Mouse (Mus musculus) intestine, embryonic 16.5 days (tissue): Measurements from ENCODE around the gene Ankdd1b. TPM values are rescaled to one million over a fixed set of nuclear protein-coding genes. Genes with fewer than 3 reads are reported as not detected.

Source experiments
- ATAC-seq: fragments of 200-750 bp; cut with Nextera tagmentation; 2 replicates; pipeline ENCODE4 v1.8.0; 2017; ENCODE audit warnings: moderate TSS enrichment, moderate library complexity
- H3K27ac ChIP-seq: fragments of 300-500 bp; sonication (generic); 2 replicates; pipeline ENCODE4 v1.5.1; 2014; ENCODE audit warnings: mild to moderate bottlenecking, low read length
- H3K27me3 ChIP-seq: fragments of 300-500 bp; sonication (generic); replicated peaks from 2 replicates; pipeline ENCODE4 v1.6.1; 2014; ENCODE audit warnings: low read length, control low read depth, mixed read lengths; ENCODE audit not compliant: control insufficient read depth, insufficient read depth
- H3K36me3 ChIP-seq: fragments of 300-500 bp; sonication (generic); 2 replicates; pipeline ENCODE4 v1.6.1; 2014; ENCODE audit warnings: low read length, control low read depth; ENCODE audit not compliant: control insufficient read depth, insufficient read depth
- H3K4me1 ChIP-seq: fragments of 300-500 bp; sonication (generic); 2 replicates; pipeline ENCODE4 v1.6.1; 2014; ENCODE audit warnings: low read length, control low read depth, mixed read lengths; ENCODE audit not compliant: control insufficient read depth, insufficient read depth
- H3K4me2 ChIP-seq: fragments of 300-500 bp; sonication (generic); 2 replicates; pipeline ENCODE4 v1.6.1; 2014; ENCODE audit warnings: low read depth, low read length, control low read depth
- H3K4me3 ChIP-seq: fragments of 300-500 bp; sonication (generic); 2 replicates; pipeline ENCODE4 v1.5.1; 2014; ENCODE audit warnings: mild to moderate bottlenecking, low read length
- H3K9ac ChIP-seq: fragments of 300-500 bp; sonication (generic); 2 replicates; pipeline ENCODE4 v1.6.1; 2014; ENCODE audit warnings: low read depth, low read length
- H3K9me3 ChIP-seq: fragments of 300-500 bp; sonication (generic); 2 replicates; pipeline ENCODE4 v1.6.1; 2016; ENCODE audit warnings: low read length, control low read depth; ENCODE audit not compliant: control insufficient read depth
- whole genome bisulfite sequencing: fragments of 180-500 bp; shearing (Covaris S2); extraction: QIAGEN DNeasy Blood & Tissue Kit; methylation state at CpG from one replicate; pipeline ENCODE4 v1.1.7; 2014; 5-methylcytosine and 5-hydroxymethylcytosine counted together
- polyA plus RNA-seq: library from polyadenylated mRNA; unstranded; fragments of >200 nt; fragmentation: Nextera tagmentation; extraction: Ambion mirVana; gene quantifications from 2 replicates; pipeline ENCODE4 v1.2.1, GENCODE M21; 2015

The Ankdd1b gene
- polyA plus RNA-seq, 1 experiment from 2014 or later, result 0.26 TPM

DNA sequence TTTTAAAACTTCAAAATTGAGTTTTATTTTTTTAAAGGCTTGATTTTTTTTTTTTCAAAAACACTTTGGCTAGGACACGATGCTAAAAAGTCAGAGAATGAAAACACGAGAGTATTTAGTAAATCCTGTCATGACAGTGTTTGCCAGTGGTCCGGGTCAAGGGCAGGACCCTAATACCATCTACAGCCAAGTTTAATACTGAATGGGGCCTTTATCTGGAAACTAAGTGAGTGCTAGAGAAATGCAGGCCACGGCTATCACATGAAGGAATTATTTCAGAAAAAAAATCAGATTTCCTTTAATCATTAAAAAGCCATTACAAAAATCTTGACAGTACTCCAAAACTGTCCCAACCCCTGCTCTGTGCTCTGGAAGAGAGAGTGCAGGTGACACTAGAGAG, 34.7 kb upstream of the Ankdd1b start:
- Histone ChIP-seq H3K4me1 (peaks cover 3% of the 10 kb centered on the region; the same call in 1 of the 2 replicates), H3K4me3 (no peak overlapping the region), H3K36me3 (no peaks in the 10 kb centered on the region), H3K4me2 (no peak overlapping the region), H3K9me3 (no peaks in the 10 kb centered on the region), H3K27me3 (no peaks in the 10 kb centered on the region), H3K27ac (no peak overlapping the region), H3K9ac (no peak overlapping the region)
- ATAC-seq, result no peak
- 74% methylated on average over 4 of the region's 4 CpGs for WGBS

DNA sequence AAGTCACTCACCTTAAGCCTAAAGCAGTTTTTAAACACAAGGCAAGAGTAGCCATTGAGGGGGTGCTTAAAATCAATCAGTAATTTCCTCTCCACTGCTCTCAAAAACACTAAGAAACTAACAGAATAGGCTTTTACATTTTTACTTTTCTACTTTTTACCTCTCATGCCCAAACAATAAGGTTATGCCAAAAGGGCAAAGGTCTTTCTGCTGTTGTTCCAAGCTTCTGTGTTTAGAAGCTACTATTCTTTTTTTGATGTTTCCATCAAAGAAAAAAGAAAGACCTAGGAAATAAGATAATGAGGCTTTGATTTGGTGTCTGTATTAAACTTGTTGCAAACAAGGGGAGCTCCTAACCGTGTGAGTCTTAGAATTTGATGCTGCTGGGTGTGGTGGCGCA, 28.9 kb upstream of the Ankdd1b start:
- Histone ChIP-seq H3K36me3 (no peaks in the 10 kb centered on the region), H3K4me2 (no peak overlapping the region), H3K9me3 (no peaks in the 10 kb centered on the region), H3K4me3 (no peak overlapping the region), H3K27ac (no peak overlapping the region), H3K9ac (no peak overlapping the region), H3K27me3 (no peaks in the 10 kb centered on the region), H3K4me1 (no peaks in the 10 kb centered on the region)
- 87% methylated on average over 2 of the region's 2 CpGs for WGBS
- no peak for ATAC-seq

DNA sequence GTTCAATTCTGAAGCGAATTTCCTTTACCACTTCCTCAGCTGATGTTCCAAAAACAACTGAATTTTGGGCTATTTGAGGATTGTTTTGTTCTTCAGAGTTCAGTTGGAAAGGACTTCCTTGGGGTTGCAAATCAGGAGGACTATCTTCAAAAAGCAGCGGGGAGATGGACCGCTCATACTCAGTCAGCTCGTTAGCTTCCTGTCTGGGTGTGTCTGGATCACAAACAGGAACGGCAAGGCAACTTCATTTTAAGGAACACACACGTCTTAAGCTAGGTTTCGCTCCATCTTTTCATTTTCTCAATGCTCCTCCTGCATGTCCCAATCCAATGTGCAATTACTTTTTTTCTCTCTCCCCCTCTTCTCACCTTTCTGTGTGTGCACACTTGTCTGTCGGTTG, 25.6 kb upstream of the Ankdd1b start:
- 81% methylated on average over 8 of the region's 8 CpGs for WGBS
- Histone ChIP-seq H3K27me3 (no peaks in the 10 kb centered on the region), H3K4me2 (no peak overlapping the region), H3K4me3 (no peak overlapping the region), H3K4me1 (no peaks in the 10 kb centered on the region), H3K9me3 (no peaks in the 10 kb centered on the region), H3K27ac (no peak overlapping the region), H3K9ac (no peak overlapping the region), H3K36me3 (no peaks in the 10 kb centered on the region)
- no peak for ATAC-seq

DNA sequence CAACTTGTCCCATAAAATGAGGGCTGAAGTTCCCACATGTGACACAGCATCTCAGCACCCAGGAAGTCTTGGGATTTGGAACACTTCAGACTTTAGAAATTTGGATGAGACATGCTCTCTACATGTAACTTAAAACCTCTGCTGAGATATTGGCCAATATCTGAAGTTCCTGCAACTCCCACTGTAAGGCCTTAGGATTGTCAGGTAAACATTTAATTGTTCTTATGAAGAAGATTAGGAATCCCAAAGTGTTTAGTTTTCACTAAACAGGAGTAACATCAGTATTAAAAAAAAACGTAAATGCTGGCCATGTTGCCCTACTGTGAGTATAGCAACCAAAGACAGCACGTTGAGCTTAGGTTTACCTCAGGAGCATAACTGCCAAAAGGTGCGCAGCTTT, 19.4 kb upstream of the Ankdd1b start, which contains the start of gene Gm17622:
Gene Gm17622, plus strand, starts transcription at position 301 of the 400 bp plus-strand sequence.
- 95% methylated on average over 3 of the region's 3 CpGs for WGBS
- H3K4me1 ChIP-seq, result no peaks in the 10 kb centered on the region
- peaks cover 12% of the 10 kb centered on the region for H3K36me3 ChIP-seq
- H3K4me3 ChIP-seq, result no peak within 1 kb of the TSS
- H3K9me3 ChIP-seq, result 0 out of 2 replicates have a peak, but pooled peaks cover 2% of the 10 kb centered on the region
- ATAC-seq, result no peak
- H3K9ac ChIP-seq, result no peak within 1 kb of the TSS
- H3K4me2 ChIP-seq, result no peak within 1 kb of the TSS
- H3K27ac ChIP-seq, result no peak within 1 kb of the TSS
- no peaks in the 10 kb centered on the region for H3K27me3 ChIP-seq

DNA sequence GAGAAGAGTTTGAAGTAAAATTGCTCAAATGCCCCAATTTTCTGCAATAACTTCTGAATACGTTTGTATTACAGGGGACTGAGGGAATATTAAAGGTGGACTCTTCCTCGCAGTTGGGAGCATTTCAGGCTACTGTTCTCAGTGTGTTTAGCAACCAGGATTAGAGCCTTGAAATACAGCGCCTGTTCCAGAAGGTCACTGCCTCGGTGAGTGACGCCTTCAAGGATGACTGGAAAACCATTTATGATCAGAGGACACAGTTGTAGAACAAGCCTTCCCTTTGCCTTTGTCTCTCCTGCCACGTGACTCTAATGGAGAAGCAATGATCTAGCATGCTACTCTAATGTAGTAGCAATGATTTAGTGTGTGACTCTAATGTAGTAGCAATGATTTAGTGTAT, 17.0 kb upstream of the Ankdd1b start:
- WGBS, result 85% methylated on average over 6 of the region's 6 CpGs
- ATAC-seq, result no peak

DNA sequence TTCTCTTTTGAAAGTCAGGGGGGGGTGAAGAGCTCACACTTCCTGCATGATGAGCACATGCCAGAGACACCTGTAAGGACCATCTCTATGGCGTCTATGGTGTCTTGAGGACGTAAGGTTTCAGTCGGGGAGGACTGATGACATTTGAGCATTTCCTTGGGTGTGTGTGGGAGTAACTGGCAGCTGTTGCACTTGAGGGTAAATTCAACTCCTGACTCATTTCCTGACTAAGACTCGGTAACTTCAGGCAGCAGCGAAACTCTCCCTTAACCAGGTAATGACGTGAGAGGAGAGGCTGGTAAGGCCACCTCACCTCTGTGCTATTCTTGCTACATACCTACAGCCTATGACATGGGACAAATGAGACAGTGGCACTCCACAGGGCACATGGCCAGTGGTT, 16.2 kb upstream of the Ankdd1b start:
- no peak overlapping the region for H3K9ac ChIP-seq
- no peak for ATAC-seq
- no peak overlapping the region for H3K4me2 ChIP-seq
- WGBS, result 93% methylated on average over 6 of the region's 6 CpGs
- H3K4me3 ChIP-seq, result no peak overlapping the region
- H3K27ac ChIP-seq, result no peak overlapping the region
- H3K27me3 ChIP-seq, result no peaks in the 10 kb centered on the region
- peaks cover 15% of the 10 kb centered on the region for H3K36me3 ChIP-seq
- H3K9me3 ChIP-seq, result 0 out of 2 replicates have a peak, but pooled peaks cover 5% of the 10 kb centered on the region
- H3K4me1 ChIP-seq, result no peaks in the 10 kb centered on the region

More for the DNA sequence above, 17.0 kb upstream of the Ankdd1b start:
- Histone ChIP-seq H3K4me1 (no peaks in the 10 kb centered on the region), H3K27ac (no peak overlapping the region), H3K9ac (no peak overlapping the region), H3K36me3 (peaks cover 15% of the 10 kb centered on the region), H3K27me3 (no peaks in the 10 kb centered on the region), H3K9me3 (0 out of 2 replicates have a peak, but pooled peaks cover 5% of the 10 kb centered on the region), H3K4me3 (no peak overlapping the region), H3K4me2 (no peak overlapping the region)

GRCm38 (mm10) chr13:96478991-96479390, 8.0 kb upstream of the Ankdd1b start:
- no peaks in the 10 kb centered on the region for H3K36me3 ChIP-seq
- no peak overlapping the region for H3K9ac ChIP-seq
- no peak overlapping the region for H3K4me3 ChIP-seq
- no peak overlapping the region for H3K27ac ChIP-seq
- no peak for ATAC-seq
- H3K4me1 ChIP-seq, result no peaks in the 10 kb centered on the region
- H3K4me2 ChIP-seq, result no peak overlapping the region
- H3K27me3 ChIP-seq, result no peaks in the 10 kb centered on the region
- WGBS, result 95% methylated on average over 1 of the region's 1 CpGs
- no peaks in the 10 kb centered on the region for H3K9me3 ChIP-seq

GRCm38 (mm10) chr13:96477226-96477625, 6.2 kb upstream of the Ankdd1b start:
- Histone ChIP-seq H3K27ac (no peak overlapping the region), H3K9ac (no peak overlapping the region), H3K27me3 (no peaks in the 10 kb centered on the region), H3K4me1 (no peaks in the 10 kb centered on the region), H3K4me3 (no peak overlapping the region), H3K4me2 (no peak overlapping the region), H3K36me3 (no peaks in the 10 kb centered on the region), H3K9me3 (no peaks in the 10 kb centered on the region)
- no peak for ATAC-seq
- WGBS, result 81% methylated on average over 4 of the region's 4 CpGs

DNA sequence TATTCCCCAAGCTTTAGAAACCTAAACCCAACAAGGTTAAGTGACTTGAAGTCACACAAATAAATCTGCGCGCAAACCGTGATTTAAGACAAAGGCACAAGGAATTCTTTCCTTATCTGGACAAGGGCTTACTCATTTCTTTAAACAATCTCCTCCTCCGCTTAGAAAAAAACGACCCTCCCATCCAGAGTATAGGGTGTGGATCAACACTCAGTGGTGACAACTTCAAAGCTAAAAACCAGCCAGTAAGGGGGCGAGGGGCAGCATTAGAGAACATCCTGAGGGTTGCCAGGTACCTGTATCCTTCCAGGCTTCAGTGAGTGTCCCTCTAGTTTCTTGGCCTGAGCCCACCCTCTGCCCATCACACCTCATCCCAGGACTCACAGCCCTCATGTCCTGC, 442 bp downstream of the Ankdd1b start:
- H3K27me3 ChIP-seq, result no peaks in the 10 kb centered on the region
- 46% methylated on average over 6 of the region's 6 CpGs for WGBS
- H3K4me1 ChIP-seq, result no peaks in the 10 kb centered on the region
- H3K9me3 ChIP-seq, result no peaks in the 10 kb centered on the region
- ATAC-seq, result no peak
- no peaks in the 10 kb centered on the region for H3K36me3 ChIP-seq
- no peak overlapping the region for H3K9ac ChIP-seq
- no peak overlapping the region for H3K4me3 ChIP-seq
- no peak overlapping the region for H3K4me2 ChIP-seq
- no peak overlapping the region for H3K27ac ChIP-seq

DNA sequence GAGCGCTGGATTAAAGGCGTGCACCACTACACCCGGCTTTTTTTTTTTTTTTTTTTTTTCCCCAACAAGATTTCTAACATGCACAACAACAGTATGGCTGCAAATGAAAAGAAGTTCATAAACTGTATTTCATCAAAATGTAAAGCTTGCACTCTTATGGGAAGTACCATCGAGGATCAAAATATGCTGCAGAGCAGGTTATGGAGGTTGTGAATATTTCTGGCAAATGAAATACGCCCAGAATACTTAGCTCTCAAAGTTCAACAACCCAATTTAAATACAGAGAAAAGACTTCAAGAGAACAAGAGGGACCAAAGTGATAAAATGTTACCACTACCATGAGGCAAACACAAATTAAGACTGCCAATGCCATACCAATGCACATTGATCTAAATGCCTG, 2.3 kb downstream of the Ankdd1b start:
- Histone ChIP-seq H3K36me3 (no peaks in the 10 kb centered on the region), H3K9ac (no peak overlapping the region), H3K27me3 (no peaks in the 10 kb centered on the region), H3K9me3 (no peaks in the 10 kb centered on the region), H3K4me3 (no peak overlapping the region), H3K4me2 (no peak overlapping the region), H3K4me1 (no peaks in the 10 kb centered on the region), H3K27ac (no peak overlapping the region)
- 86% methylated on average over 5 of the region's 5 CpGs for WGBS
- no peak for ATAC-seq
